Mouse (Mus musculus) forelimb bud, embryonic 11.5 days (tissue): ENCODE data around the gene Rps19.
"Not testable (repeated sequence)": the region's sequence is repeated elsewhere in the genome, so short reads cannot be mapped to it uniquely, and the experiment has no call there.

Experiments used
- DNase-seq: peaks from one replicate; pipeline ENCODE4 v3.0.0-alpha.2; 2012; ENCODE audit warnings: low read depth, low spot score

Gene Rps19

DNA sequence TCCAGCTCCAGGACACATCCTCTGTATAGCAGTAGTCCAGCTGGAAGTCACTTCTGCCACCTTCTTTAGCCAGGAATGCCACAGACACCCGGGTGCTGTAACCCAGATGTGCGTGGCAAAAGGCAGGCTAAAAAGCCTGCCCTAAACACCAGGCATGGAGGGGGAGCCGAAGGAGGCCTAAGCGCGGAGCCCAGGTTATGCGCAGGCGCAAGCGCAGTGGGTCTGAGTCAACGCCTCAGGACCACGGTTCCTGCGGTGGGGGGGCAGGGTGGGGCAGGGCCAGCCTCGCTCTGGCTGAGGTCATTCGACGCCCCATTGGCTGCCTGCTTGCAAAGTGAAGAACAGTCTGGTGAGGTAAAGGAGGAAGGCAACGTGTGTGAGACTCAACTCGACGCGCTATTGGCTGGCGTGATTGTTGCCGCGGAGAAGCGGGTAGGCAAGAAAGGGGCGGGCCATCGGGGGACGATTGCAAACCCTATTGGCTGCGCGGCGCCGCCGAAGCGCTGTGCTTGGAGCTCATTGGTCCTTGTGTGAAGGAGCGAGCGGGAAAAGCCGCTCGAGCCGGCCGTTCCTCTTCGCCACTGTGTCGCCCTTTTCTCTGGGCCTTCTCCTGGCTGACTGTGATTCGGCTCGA, 14.5 kb upstream of the Rps19 start, which contains the start of the genes Lypd4 and Dmrtc2:
Gene Lypd4 (minus strand): TSS at position 410 of the 634 bp plus-strand sequence.
Gene Dmrtc2 (plus strand): TSS at position 526 of the 634 bp plus-strand sequence.
- DNase-seq = no peak

GRCm38 (mm10) chr7:24877588-24877987, 6.6 kb upstream of the Rps19 start:
- no peak for DNase-seq

DNA sequence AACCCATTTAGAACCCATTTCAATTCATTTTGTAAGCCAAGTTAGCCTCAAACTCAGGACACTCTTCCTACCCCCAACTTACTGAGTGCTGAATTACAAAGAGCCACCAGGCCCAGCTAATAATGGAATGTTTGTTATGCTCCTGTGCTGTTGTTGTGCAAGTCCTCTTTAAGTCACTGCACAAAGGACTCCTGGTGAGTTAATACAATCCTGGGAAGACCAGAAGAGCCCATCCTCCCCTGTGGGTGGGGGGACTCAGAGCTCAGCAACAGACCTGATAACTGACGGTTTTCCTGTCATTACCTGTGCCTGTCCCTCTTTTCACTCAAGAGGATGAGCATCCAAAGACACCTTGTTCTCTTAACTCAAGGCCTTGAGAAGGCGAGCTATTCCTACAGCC, 4.6 kb upstream of the Rps19 start:
- DNase-seq = no peak

DNA sequence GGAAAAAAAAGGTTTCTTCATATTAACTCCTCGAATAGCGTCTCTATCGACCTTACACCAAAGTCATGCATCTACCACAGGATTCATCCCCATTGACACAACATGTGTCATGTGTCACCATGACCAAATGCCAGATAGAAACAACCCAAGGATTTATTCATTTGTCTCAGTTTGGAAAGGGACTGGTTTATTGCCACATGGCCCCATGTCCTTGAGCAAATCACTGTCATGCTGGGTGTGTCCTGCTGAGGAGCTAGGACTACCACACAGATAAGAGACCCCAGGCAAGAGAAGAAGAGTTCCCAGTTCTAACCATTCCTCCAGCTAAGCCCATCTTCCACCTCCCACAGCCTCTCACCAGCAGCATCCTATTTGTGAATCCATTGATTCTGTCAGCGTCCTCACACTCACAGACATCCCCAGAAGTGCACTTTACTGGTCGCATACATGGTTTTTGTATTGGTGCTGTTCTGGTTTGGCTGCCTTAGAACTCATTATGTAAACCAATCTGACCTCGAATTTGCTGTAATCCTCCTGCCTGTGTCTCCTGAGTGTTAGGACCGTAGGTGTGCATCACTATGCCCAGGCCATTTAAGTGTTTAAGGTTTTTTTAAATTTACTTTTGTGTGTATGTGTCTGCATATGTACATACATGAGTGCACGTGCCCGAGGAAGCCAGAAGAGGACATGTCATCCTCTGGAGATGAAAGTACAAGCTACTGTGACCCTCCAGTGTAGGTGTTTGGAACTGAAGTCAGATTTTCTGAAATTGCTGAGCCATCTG, 1.6 kb upstream of the Rps19 start:
- DNase-seq = no peak

DNA sequence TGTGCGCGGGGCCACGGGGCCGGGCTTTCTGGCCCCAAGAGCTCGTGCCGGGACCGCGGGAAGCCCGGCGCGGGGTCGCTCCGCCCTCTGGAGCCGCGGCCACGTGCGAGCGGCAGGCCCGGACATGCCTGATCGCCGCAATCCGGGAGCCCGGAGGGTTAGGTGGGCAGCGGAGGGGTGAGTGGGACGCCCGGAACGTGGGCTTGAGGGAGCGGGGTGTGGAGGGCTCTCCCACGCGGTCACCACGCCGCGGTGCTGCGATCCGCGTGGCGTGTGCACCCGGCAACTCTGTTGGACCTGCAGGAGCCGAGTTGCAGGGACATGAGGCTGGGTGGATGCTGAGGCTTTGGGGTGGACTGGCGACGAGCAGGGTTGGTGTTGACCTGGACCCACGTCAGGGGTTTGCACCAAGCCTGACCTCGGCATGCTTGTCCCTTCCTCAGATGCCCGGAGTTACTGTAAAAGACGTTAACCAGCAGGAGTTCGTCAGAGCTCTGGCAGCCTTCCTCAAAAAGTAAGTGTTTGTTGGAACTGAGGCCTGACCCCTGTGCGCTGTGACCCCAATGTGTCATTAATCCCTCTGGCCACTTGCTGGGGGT, 621 bp downstream of the Rps19 start:
- DNase-seq = no peak

DNA sequence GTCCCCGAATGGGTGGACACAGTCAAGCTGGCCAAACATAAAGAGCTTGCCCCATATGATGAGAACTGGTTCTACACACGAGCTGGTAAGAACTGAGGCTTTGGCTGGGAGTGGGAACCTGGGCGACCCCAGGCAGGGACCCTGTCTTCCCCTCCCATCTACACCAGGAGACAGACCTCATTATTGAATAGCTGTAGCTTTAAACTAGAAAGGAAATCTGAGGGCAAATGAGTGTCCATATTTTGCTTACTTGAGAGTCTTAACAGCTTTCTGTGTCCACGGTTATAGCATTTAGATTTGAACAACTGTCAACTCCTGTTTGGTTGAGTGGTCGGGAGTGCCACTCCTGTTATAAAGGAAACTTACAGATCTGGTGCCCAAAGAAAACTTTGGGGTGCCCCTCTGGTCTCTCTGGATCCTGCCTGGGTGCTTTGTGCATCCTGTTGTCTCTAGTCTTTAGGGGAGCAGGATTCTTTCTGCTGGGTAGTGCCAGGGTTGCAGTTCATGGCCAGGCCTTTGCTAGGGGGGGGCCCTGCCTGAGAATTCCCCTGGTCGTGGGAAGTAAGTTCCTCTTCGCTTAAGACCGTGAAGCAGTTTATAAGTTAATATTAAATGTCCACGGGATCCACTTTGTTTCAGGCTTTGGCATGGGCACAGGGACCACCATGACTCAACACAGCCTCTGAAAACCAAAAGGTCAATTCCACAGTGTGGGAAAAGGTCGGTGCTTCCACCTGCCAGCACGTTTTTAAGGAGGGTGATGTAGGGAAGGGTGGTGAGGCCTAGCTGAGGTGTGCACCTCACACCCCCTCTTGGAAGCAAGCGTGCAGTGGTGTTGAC, 1.5 kb downstream of the Rps19 start:
- DNase-seq = no peak

- DNase-seq = no peak
Measured at GRCm38 (mm10) chr7:24886308-24886633, 2.1 kb downstream of the Rps19 start.

DNA sequence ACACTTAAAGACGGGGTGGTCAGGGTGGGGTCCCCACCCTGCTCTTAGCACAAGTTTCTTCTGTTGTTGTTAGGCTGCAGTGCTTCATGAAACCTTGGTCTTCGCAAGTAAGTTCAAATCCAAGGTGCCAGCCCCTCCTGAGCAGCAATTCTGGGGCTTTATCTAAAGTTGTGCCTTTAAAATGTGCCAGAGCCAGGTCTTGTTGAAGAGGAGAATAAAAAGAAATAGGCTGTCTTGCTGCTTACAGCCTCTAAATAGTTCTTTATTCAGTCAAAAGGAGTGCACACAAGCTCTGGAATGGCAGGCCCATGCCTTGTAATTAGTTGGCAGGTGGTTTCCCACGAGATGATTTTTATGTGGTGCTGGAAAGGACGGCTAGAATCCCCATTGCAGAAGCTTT, 2.9 kb downstream of the Rps19 start:
- DNase-seq = no peak

DNA sequence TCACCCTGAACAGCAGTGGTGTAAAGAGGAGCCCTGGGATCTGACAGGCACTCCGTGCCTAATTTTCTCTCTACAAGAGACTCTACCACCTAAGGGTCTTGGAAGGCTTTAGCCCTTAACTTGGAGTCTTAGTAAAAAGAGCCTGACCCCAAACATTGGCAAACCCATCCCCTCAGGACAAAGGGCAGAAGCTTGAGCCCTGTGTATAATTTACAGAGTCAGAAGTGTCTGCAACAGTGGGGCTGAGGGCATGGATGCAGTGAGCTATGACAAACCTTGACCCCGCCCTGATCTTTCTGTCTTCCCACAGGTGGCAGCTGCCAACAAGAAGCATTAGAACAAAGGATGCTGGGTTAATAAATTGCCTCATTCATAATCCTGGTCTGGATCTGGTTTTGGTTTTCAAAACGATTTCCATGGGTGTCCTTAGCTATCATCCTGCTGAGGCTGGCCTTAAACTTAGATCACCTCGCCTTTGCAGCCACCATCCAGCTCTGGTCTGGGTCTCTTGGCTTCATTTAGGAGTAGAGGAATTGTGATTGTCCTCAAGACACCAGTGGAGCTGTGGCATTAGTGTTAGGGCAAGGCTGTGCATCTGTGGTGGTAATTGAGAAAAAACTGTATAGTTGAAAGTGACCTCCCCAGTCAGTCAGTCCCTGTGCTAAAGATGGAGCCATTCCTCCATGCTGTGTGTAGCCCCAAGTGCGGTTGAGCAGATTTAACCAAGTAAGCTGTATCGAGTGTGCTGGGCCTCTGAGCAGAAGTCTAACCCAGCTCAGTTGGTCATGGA, 5.5 kb downstream of the Rps19 start:
- no peak for DNase-seq

- peak; percentile 80 for DNase-seq
Measured at GRCm38 (mm10) chr7:24890281-24891216, 6.4 kb downstream of the Rps19 start.

- DNase-seq = no peak
Measured at GRCm38 (mm10) chr7:24891241-24892124, 7.3 kb downstream of the Rps19 start.

- no peak for DNase-seq
Measured at GRCm38 (mm10) chr7:24892125-24892583, 8.0 kb downstream of the Rps19 start.

DNA sequence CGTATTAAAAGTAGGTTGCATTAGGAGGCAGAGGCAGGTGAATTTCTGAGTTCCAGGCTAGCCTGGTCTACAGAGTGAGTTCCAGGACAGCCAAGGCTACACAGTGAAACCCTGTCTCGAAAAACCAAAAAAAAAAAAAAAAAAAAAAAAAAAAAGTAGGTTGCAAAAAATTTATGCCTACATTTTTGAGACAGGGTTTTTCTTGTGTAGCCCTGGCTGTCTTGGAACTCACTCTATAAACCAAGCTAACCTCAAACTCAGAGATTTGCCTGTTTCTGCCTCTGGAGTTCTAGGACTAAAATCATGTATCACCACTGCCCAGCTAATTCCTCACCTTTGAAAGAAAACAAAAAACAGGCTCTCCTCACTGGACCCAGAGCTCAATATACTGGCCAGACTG, 11.6 kb downstream of the Rps19 start:
- DNase-seq = not testable (repeated sequence)

DNA sequence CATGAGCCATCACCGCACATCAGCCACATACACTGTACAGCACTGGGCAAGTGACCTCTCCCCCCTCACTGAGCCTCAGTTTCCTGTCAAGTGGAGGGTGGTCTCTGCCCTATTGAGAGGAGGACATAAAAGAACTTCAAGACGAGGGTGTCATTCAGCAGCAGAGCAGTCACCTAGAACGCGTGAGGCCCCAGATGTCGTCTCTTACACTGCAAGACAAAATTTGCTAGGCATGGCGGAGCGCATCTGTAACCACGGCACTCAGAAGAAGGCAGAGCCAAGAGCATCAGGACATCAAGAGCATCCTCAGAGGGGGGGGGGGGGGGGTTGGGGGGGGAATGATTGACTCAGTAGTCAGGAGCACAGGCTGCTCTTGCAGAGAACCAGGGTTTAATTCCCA, 12.1 kb downstream of the Rps19 start:
- no peak for DNase-seq

- DNase-seq = no peak
Measured at GRCm38 (mm10) chr7:24897224-24897623, 13.1 kb downstream of the Rps19 start, which contains the start of gene Cd79a. Gene Cd79a, plus strand, starts transcription at chr7:24897381.

- DNase-seq = no peak
Measured at GRCm38 (mm10) chr7:24897959-24898358, 13.8 kb downstream of the Rps19 start.

DNA sequence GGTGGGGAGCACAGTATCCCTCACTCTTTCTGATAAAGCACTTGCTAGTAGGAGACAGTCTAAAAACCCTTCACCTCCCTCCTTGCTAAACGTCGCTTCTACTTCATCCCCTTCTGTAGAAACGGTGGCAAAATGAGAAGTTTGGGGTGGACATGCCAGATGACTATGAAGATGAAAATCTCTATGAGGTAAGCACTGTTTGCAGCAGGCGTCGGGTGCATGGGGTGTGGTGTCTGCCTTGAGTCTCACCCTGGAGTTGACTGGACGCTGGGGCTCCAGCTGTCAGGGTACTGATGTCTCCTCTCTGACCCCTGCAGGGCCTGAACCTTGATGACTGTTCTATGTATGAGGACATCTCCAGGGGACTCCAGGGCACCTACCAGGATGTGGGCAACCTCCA, 16.9 kb downstream of the Rps19 start:
- DNase-seq = no peak

DNA sequence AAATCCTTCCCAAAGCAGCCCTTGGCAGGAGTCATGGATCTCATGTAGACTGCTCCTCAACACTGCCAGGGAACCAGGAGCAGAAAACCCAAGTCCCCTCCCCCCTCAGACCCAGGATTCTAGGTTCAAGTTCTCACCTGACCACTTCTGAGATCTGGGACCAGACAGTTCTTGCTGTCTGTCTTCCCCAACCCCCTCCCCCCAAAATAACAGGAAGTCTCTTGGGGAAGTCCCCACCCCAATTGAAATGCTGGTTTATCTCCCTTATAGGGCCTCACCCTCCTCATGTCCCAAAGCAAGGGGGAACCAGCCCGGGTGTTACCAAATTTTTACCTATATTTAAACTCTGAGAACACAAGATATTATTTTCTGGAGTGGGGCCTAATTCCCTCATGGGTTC, 17.7 kb downstream of the Rps19 start:
- no peak for DNase-seq

GRCm38 (mm10) chr7:24902264-24902629, 18.1 kb downstream of the Rps19 start:
- DNase-seq = no peak
